Mouse (Mus musculus) kidney, postnatal 0 days (tissue): ENCODE measurements around the gene Skor1. TPM values are rescaled to one million over a fixed set of nuclear protein-coding genes. Genes with fewer than 3 reads are reported as not detected.
A peak's percentile ranks its signal among the peaks of the same experiment; 100 is the strongest.

Experiments used
- ATAC-seq: fragments of 200-750 bp; cut with Nextera tagmentation; replicated peaks from 2 replicates; pipeline ENCODE4 v1.8.0; 2017; ENCODE audit warnings: low read depth, moderate number of reproducible peaks, moderate TSS enrichment, moderate library complexity; ENCODE audit not compliant: low FRiP score
- DNase-seq: peaks from one replicate; pipeline ENCODE4 v3.0.0-alpha.2; 2016; ENCODE audit warnings: low spot score
- H3K27ac ChIP-seq: fragments of 300-500 bp; sonication (generic); 2 replicates; pipeline ENCODE4 v1.5.1; 2014; ENCODE audit warnings: mild to moderate bottlenecking
- H3K27me3 ChIP-seq: fragments of 300-500 bp; sonication (generic); 2 replicates; pipeline ENCODE4 v1.6.1; 2014; ENCODE audit warnings: low read length, mixed read lengths; ENCODE audit not compliant: insufficient read depth
- H3K36me3 ChIP-seq: fragments of 300-500 bp; sonication (generic); 2 replicates; pipeline ENCODE4 v1.6.1; 2014; ENCODE audit warnings: low read length, mixed read lengths; ENCODE audit not compliant: insufficient read depth
- H3K4me1 ChIP-seq: fragments of 300-500 bp; sonication (generic); replicated peaks from 2 replicates; pipeline ENCODE4 v1.6.1; 2014; ENCODE audit warnings: antibody characterized with exemption, low read length, mixed read lengths; ENCODE audit not compliant: insufficient read depth
- H3K4me2 ChIP-seq: fragments of 300-500 bp; sonication (generic); 2 replicates; pipeline ENCODE4 v1.6.1; 2014; ENCODE audit warnings: mild to moderate bottlenecking, low read length, moderate library complexity, mixed read lengths
- H3K4me3 ChIP-seq: fragments of 300-500 bp; sonication (generic); replicated peaks from 2 replicates; pipeline ENCODE4 v1.5.1; 2014; ENCODE audit warnings: low read depth, low read length
- H3K9ac ChIP-seq: fragments of 300-500 bp; sonication (generic); 2 replicates; pipeline ENCODE4 v1.6.1; 2014; ENCODE audit warnings: low read depth, low read length
- H3K9me3 ChIP-seq: fragments of 300-500 bp; sonication (generic); replicated peaks from 2 replicates; pipeline ENCODE4 v1.6.1; 2016; ENCODE audit warnings: low read length, inconsistent platforms, mixed read lengths
- CTCF ChIP-seq: IDR thresholded peaks from 2 replicates; pipeline ENCODE4 v1.5.1; 2016; ENCODE audit warnings: antibody characterized with exemption, low read depth, mild to moderate bottlenecking, moderate library complexity
- WGBS: fragments of 180-500 bp; shearing (Covaris S2); extraction: QIAGEN DNeasy Blood & Tissue Kit; methylation state at CpG from one replicate; pipeline ENCODE4 v1.1.7; 2014; 5-methylcytosine and 5-hydroxymethylcytosine counted together
- polyA plus RNA-seq: library from polyadenylated mRNA; unstranded; fragments of >200 nt; fragmentation: Nextera tagmentation; extraction: Ambion mirVana; gene quantifications from 2 replicates; pipeline ENCODE4 v1.2.1, GENCODE M21; 2015

The Skor1 gene
- polyA plus RNA-seq, 1 experiment from 2014 or later: not detected

GRCm38 (mm10) chr9:63136756-63137614 is 11.8 kb downstream of the Skor1 start:
- 11% methylated on average over 19 of the region's 19 CpGs for WGBS
- DNase-seq (no peak), ATAC-seq (no peak)
- peaks cover 78% of the 10 kb centered on the region for H3K27me3 ChIP-seq
- TF ChIP-seq CTCF: no peak
- H3K4me1 ChIP-seq: peaks cover 21% of the 10 kb centered on the region; the same call in 1 of the 2 replicates
- H3K36me3 ChIP-seq: no peaks in the 10 kb centered on the region
- H3K9ac ChIP-seq: no peak overlapping the region
- no peak overlapping the region for H3K27ac ChIP-seq
- H3K4me3 ChIP-seq: no peak overlapping the region
- H3K9me3 ChIP-seq: no peaks in the 10 kb centered on the region
- no peak overlapping the region for H3K4me2 ChIP-seq

DNA sequence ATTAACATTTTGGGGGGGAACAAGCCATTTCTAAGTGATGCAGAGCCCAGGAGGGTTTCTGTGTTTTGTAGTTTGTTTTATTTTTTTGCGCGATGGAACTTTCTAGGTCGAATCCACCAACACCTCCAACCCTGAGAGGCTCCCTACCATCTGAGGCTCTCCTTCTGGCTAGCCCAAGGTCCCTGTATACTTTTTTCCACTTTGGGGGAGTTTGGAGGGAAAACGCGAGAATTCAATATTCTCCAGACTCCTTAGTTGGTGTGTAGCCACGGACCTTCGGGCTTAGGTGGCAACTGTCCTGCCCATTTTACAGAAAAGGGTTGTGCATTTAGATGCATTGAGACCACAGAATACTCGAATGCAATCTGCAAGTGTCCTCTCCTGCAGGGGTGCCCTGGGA is 12.5 kb downstream of the Skor1 start:
- H3K4me2 ChIP-seq: no peak overlapping the region
- no peak overlapping the region for H3K9ac ChIP-seq
- ATAC-seq (no peak), DNase-seq (no peak)
- no peak overlapping the region for H3K27ac ChIP-seq
- no peak overlapping the region for H3K4me3 ChIP-seq
- H3K4me1 ChIP-seq: peaks cover 21% of the 10 kb centered on the region; the same call in 1 of the 2 replicates
- TF ChIP-seq CTCF: no peak
- no peaks in the 10 kb centered on the region for H3K36me3 ChIP-seq
- 8% methylated on average over 8 of the region's 8 CpGs for WGBS
- H3K27me3 ChIP-seq: peaks cover 71% of the 10 kb centered on the region
- no peaks in the 10 kb centered on the region for H3K9me3 ChIP-seq

DNA sequence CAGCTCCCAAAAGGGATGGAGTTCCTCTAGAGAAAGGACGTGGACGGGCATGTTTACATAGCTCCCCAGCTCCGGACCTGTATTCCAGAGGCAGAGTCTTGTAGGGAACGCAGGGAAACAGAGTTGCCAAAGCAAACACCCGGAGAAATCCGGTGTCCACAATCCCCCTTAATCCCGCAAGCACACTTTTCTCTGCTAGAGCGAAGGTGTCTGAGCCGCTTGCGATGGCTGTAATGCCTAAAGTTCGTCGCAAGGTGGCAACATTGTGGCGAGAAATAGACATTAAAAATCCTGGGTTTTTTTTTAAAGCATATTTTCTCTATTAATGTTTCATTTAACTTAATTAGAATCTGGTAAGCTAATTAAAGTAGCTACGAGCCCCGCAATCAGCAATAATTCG is 13.0 kb downstream of the Skor1 start:
- no peaks in the 10 kb centered on the region for H3K36me3 ChIP-seq
- no peak overlapping the region for H3K9ac ChIP-seq
- peaks cover 21% of the 10 kb centered on the region; the same call in 1 of the 2 replicates for H3K4me1 ChIP-seq
- H3K27ac ChIP-seq: no peak overlapping the region
- WGBS: 0% methylated on average over 16 of the region's 16 CpGs
- H3K4me2 ChIP-seq: peak overlapping the region; percentile 53
- TF ChIP-seq CTCF: peak; percentile 79
- DNase-seq (peak; percentile 72), ATAC-seq (no peak)
- peak overlapping the region; percentile 18; the same call in 1 of the 2 replicates for H3K4me3 ChIP-seq
- H3K27me3 ChIP-seq: peaks cover 67% of the 10 kb centered on the region
- H3K9me3 ChIP-seq: no peaks in the 10 kb centered on the region

DNA sequence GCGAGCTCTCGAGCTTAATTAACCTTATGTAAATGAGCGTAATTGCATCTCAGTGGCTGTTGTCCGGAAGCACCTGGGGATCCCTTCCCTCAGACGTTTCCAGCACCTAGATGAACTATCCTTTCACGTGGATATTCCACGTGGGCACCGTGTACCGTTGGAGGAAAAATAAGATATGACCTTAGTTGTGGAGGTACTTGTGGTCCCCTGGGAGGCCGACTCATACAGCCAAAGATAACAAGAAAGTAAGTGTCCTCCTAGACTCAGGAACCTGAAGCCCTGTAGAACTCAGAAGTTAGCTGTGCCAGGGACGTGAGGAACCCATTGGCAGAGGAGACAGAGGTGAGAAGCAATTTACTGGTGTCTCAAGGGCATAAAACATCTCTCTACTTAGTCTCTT is 13.4 kb downstream of the Skor1 start:
- H3K4me1 ChIP-seq: peaks cover 21% of the 10 kb centered on the region; the same call in 1 of the 2 replicates
- ATAC-seq: no peak
- H3K4me2 ChIP-seq: peak overlapping the region; percentile 53
- DNase-seq: no peak
- H3K27me3 ChIP-seq: peaks cover 63% of the 10 kb centered on the region
- peak overlapping the region; percentile 18; the same call in 1 of the 2 replicates for H3K4me3 ChIP-seq
- H3K9me3 ChIP-seq: no peaks in the 10 kb centered on the region
- no peaks in the 10 kb centered on the region for H3K36me3 ChIP-seq
- 4% methylated on average over 11 of the region's 11 CpGs for WGBS
- no peak overlapping the region for H3K9ac ChIP-seq
- no peak overlapping the region for H3K27ac ChIP-seq
- no peak for TF ChIP-seq CTCF

DNA sequence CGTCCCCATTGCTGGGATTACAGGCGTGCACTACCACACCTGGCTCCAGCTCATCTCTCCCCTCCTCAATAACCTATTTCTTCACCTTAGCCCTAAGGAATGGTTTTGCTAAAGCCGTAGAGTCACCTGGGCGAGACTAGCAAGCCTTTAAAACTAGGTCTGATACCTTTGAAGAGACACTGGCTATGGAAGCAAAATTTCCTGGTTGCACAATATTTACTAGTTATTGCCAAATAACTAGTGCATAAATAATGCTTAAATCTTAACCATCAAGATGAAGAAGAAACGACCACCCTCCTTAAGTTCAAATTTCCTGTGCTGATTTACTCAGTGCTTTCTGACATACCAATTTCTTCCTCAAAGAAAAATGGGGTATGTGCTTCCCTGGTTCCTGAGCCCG is 15.1 kb downstream of the Skor1 start:
- ATAC-seq (no peak), DNase-seq (no peak)
- Histone ChIP-seq H3K4me3 (peak overlapping the region; percentile 35), H3K9me3 (no peaks in the 10 kb centered on the region), H3K4me2 (peak overlapping the region; percentile 63), H3K27me3 (peaks cover 46% of the 10 kb centered on the region), H3K27ac (no peak overlapping the region), H3K4me1 (peaks cover 18% of the 10 kb centered on the region; the same call in 1 of the 2 replicates), H3K36me3 (no peaks in the 10 kb centered on the region), H3K9ac (0 out of 2 replicates have a peak overlapping the region, but pooled peaks have one; percentile 23)
- 7% methylated on average over 6 of the region's 6 CpGs for WGBS
- TF ChIP-seq CTCF: no peak

DNA sequence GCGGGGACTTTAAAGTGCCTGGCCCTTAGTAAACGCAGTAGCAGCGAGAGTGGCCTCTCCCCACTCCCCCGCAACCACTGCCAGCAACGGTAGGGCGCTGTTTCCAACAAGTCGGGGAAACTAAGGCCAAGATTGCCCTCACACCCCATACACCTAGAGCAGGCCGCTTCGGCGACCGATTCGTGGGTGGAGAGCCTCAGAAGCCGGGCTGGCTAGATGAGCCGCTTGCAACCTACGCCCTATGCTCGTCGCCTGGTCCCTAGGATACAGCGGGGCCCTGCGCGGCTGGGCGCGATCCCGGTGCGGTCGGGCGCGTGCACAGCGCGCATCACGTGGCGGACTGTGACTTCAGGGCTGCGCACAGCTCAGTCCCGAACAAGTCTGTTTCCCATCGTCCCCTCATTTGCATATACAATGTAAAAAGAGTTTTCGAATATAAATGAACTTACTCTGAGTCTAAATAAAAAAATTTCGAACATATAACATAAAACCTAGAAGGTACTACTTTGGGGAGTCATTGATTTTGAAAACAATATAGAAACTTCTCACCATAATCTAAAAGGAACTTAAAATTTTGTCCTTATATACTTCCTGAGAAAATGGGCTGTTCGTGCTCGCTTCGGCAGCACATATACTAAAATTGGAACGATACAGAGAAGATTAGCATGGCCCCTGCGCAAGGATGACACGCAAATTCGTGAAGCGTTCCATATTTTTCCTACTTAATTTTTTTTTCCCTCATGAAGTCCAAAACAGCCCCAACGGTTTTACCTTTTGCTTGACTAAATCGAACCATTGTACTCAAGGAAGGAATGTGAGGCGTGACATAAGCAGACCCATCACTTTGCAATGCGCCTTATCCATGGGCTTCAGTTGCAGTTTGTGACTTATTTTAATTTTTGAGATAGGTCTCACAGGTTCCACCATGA is 15.8 kb downstream of the Skor1 start:
- DNase-seq (peak; percentile 95), ATAC-seq (peak; percentile 97)
- peak overlapping the region; percentile 63 for H3K4me2 ChIP-seq
- H3K4me3 ChIP-seq: peak overlapping the region; percentile 44
- no peaks in the 10 kb centered on the region for H3K36me3 ChIP-seq
- H3K27ac ChIP-seq: peak overlapping the region; percentile 82
- H3K27me3 ChIP-seq: peaks cover 39% of the 10 kb centered on the region
- TF ChIP-seq CTCF: no peak
- WGBS: 1% methylated on average over 48 of the region's 48 CpGs
- peak overlapping the region; percentile 50 for H3K9ac ChIP-seq
- 0 out of 2 replicates have a peak, but pooled peaks cover 16% of the 10 kb centered on the region for H3K4me1 ChIP-seq
- H3K9me3 ChIP-seq: no peaks in the 10 kb centered on the region
